Mouse (Mus musculus) left cerebral cortex, adult 2 months (tissue): ENCODE results near the gene Zfp3. TPM values are rescaled to one million over a fixed set of nuclear protein-coding genes. Genes with fewer than 3 reads are reported as not detected.

Experiments used
- DNase-seq, 2 experiments: peaks; one replicate each; pipeline ENCODE4 v3.0.0; 2021 to 2022; ENCODE audit warnings: low spot score in 2 of 2, mixed read lengths in 1 of 2; ENCODE audit errors: extremely low spot score in 1 of 2
- H3K27ac ChIP-seq: fragments of 200-600 bp; 2 replicates; pipeline ENCODE4 v1.8.1; 2022
- H3K4me3 ChIP-seq: fragments of 200-600 bp; 2 replicates; pipeline ENCODE4 v1.8.1; 2022
- CTCF ChIP-seq: fragments of 200-600 bp; IDR thresholded peaks from 2 replicates; pipeline ENCODE4 v1.8.1; 2022; ENCODE audit warnings: antibody characterized with exemption, mild to moderate bottlenecking, moderate library complexity
- intact Hi-C: fragments of 180-260 bp; cut with DNase I; formaldehyde crosslinking; loops from one replicate; pipeline ENCODE4 v1.15.1; 2025
- total RNA-seq, 2 experiments: library from RNA; stranded (reverse); gene quantifications; 2 replicates each; pipeline ENCODE4 v1.2.3; 2021

Gene Zfp3
- total RNA-seq, 2 experiments from 2014 or later = 18.2 to 19.5 TPM

DNA sequence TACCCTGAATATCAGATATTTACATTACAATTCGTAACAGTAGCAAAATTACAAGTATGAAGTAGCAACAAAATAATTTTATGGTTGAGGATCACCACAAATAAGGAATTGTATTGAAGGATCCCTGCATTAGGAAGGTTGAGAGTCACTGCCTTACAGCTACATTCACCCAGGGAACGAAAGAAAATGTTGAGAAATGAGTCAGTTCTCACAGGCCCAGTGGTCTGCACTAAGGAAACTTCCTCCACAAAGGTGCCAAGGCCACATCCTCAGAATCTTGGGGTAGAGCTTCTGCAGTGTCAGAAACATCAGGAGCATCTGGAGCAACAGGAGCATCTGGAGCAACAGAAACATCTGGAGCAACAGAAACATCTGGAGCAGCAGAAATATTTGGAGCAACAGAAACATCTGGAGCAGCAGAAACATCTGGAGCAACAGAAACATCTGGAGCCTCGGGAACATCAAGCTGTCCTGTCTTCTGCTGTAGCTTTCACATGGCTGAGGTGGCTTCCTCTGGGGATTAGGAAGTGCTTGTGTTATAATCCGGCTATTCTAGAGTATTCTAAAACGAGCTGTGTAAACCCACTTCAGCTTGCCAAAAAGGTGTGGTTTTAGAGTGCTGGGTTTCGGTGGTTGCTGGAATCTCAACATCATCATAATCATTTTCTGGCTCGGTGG lies 27.0 kb downstream of the Zfp3 start:
- Histone ChIP-seq H3K4me3 (no peak overlapping the region), H3K27ac (no peak overlapping the region)
- TF ChIP-seq CTCF = no peak
- DNase-seq = no peak
- intact Hi-C loops = no loop called here

DNA sequence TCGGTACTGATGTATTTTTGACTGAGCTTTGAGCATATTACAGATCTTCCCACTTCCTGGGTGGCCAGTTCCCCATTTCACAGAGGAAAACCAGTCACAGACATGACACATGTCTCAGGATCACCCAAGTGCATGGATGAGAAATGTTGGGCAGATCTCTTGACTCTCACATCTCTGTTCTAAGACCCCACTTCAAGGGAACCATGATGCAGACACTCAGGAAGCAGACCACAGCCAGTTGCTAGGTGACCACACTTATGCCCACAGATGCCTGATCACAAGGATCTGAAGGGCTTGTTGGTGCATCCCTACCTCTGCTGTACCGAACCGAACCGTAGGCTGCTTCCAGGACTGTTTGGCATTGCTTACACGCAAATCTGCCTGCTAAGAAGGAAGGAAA lies 27.7 kb downstream of the Zfp3 start:
- Histone ChIP-seq H3K27ac (no peak overlapping the region), H3K4me3 (no peak overlapping the region)
- intact Hi-C loops = no loop called here
- TF ChIP-seq CTCF = no peak
- DNase-seq = no peak

DNA sequence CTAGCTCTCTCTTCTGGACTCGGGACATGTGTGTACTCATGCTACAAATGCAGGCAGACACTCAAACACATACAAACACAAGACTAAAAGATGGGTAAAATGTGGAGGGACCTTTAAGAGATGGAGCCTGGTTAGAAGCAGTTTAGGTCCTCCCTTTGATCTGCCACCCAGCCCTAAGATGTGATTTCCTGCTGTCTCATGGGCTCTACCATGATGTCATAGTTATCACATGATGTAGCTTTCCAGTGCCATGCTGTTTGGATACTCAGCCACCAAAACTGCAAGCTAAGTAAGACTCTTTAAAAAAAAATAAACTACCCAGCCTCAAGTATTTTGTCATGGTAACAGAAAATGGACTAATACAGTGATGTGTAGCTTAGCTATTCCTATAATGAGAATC lies 28.4 kb downstream of the Zfp3 start:
- TF ChIP-seq CTCF = no peak
- DNase-seq = no peak
- intact Hi-C loops = no loop called here

DNA sequence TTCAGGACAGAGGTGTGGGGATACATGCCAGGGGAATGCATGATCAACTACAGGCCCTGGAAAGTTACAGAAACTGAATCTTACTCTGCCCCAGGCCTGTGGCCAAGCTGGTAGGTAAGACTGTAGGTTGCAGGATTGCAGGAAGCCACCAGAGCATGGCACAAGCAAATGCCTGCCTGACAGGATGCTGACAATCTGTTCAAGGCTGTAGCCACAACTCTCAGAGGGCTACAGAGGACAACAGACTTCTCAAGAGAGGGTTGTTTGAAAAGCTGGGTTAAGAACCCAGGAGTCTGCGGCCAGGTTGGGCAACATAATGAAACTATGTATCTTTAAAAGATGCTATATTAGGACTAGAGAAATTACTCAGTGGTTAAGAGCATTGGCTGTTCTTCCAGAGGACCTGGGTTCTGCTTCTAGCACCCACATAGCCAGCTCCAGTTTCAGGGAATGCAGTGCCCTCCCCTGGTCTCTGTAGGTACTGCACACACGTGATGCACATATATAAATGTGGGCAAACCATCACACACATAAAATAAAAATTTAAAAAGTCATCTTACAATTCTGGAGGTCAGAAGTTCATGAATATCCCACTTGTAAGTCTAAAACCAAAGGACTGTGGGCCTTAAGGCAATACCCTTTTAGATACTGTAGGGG lies 38.3 kb downstream of the Zfp3 start:
- intact Hi-C loops = no loop called here
- H3K4me3 ChIP-seq = no peak overlapping the region
- no peak overlapping the region for H3K27ac ChIP-seq
- no peak; the same call in 1 of the 2 replicates for TF ChIP-seq CTCF
- DNase-seq = no peak

More for the DNA sequence above, 28.4 kb downstream of the Zfp3 start:
- H3K27ac ChIP-seq = no peak overlapping the region
- H3K4me3 ChIP-seq = no peak overlapping the region

DNA sequence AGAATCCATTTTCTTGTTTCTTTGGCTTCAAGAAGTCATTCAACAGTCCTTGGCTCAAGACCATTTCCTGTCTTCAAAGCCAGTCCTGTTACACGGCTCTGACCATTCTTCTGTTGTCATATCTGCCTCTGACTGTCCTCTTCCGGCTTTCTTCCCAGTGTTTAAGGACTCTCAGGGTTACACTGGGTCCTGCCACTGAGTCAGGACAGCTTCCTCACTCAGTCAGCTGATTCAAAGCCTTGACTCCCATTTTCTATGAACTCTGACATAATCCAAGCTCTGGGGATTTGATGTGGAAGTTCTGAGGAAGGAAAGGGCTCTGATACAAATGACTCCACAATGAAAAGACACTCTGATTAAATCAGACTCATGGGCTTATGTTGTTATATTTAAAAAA lies 38.9 kb downstream of the Zfp3 start:
- intact Hi-C loops = no loop called here
- no peak overlapping the region for H3K27ac ChIP-seq
- no peak for DNase-seq
- H3K4me3 ChIP-seq = no peak overlapping the region
- TF ChIP-seq CTCF = no peak

DNA sequence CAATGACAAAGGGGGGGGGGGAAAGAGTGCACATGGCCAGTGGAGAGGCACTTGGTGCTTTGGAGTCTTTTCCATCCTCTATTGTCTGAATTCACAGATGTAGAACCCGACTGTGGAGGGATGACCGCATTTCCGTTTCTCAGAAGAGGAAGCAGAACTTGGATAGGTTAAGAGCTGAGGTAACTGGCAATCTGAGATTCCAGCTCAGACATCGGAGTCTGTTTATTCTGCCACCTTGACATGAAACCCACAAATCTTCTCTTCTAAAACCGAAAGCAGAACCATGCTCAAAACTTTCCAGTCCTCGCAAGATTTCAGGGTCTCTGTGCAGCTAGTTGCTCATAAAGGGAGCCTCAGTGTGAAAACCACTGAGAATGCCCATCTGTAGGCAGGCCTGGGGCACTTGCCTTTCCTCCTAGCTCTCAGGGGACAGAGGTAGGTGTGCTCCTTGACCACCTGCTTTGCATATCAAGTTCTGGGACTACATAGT lies 39.7 kb downstream of the Zfp3 start:
- intact Hi-C loops = no loop called here
- TF ChIP-seq CTCF = no peak
- Histone ChIP-seq H3K27ac (no peak overlapping the region), H3K4me3 (no peak overlapping the region)
- no peak for DNase-seq

DNA sequence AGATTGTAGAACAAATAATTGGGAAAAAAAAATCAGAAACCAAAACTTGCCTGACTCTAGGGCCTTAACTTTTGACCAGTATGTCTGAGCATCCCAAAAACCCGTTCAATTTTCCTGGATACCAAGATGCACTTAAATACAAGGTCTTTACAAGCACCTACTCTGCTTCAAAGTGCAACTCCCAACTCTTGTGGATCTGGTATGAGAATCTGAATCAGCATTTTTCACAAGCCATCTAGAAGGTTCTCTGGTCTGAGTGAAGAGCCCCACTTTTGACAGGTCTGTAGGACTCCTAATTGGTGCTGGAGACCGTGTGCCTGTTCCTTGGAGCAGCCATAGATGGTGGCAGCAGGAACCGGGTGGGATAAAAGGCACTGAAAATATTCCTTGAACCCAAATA lies 40.4 kb downstream of the Zfp3 start:
- TF ChIP-seq CTCF = no peak
- no peak overlapping the region for H3K4me3 ChIP-seq
- DNase-seq = no peak
- intact Hi-C loops = no loop called here
- H3K27ac ChIP-seq = no peak overlapping the region

DNA sequence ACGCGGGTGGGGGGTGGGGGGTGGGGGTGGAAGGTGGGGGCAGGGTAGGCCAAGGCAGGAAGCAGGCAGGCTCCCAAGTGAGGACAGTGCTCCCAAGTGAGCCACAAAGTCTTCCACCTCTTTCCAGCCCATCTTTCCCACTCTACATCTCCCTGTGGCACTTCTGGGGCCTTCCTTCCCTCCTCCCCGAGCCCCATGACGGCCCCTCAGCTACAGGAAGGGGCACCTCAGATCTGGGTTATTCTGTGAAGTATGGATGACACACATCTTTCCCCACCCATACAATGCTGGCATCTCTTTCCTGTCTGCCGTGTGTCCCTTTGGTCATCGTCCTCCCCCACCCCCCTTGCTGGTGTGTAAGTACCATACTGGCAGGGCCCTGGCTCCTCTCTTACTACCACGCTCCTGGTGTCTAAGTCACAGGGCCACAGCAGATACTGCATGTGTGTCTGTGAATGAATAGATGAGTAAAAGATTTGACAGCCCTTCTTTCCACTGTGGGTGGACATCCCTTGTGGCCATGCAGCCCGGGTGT lies 41.7 kb downstream of the Zfp3 start:
- no peak overlapping the region for H3K27ac ChIP-seq
- no peak overlapping the region for H3K4me3 ChIP-seq
- DNase-seq = no peak
- intact Hi-C loops = no loop called here
- TF ChIP-seq CTCF = no peak

DNA sequence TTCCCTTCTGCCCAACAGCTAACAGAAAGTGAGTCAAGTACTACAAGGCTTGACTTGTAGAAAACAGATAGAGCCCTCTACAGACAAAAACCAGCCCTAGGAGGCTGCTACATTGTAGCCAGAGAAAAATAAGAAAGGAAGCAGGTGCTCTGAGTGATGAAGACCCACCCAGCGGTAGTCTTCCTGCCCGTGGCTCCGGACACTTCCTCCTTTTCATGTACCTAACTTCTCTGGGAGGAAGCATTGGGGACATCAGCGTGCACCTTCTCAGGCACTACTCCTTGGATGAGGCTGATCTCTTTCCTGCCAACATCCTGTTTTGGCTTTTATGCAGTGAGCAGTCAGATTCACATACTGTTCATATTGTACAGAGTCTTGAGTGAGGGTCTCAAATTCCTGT lies 42.7 kb downstream of the Zfp3 start:
- DNase-seq = no peak
- intact Hi-C loops = no loop called here
- no peak for TF ChIP-seq CTCF
- no peak overlapping the region for H3K4me3 ChIP-seq
- no peak overlapping the region for H3K27ac ChIP-seq

DNA sequence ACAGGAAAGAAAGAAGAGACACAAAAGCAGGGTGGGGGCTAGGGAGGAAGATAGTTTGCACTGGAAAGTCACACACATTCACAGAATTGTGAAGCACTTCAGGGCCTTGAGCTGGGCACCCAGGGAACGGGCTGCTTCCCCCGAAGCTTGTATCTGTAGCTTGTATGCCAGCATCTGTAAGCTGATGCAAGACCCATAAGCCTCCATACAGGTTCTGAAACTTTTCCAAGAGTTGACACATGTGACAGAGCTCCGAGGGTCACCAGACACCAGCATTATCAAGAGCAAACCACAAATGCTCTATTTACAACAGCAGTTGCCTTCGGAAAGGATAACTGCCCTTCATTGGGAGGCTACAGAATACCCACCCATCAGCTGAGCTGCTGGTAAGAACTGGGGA lies 43.6 kb downstream of the Zfp3 start:
- DNase-seq = no peak
- Histone ChIP-seq H3K4me3 (no peak overlapping the region), H3K27ac (no peak overlapping the region)
- TF ChIP-seq CTCF = no peak
- intact Hi-C loops = no loop called here

DNA sequence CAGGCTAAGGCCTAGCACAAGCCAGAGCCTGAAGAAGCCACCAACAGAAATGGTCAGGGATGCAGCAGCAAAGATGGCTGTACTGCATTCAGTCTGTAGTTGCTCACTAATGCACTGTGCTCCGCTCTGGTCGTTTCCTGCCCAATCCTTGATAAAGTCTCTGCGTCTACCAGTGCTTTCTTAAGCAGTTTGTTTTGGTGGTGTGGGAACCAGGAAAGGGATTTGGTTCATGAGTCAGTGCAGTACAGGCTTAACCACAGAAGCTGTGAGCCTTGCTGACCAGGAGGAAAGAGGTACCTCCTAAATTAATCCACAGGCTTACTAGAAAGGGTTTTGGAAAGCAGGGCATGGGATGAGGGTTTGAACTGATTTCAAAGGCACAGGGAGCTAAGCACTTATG lies 44.1 kb downstream of the Zfp3 start:
- no peak for DNase-seq
- TF ChIP-seq CTCF = no peak
- intact Hi-C loops = no loop called here
- H3K4me3 ChIP-seq = no peak overlapping the region
- no peak overlapping the region for H3K27ac ChIP-seq

DNA sequence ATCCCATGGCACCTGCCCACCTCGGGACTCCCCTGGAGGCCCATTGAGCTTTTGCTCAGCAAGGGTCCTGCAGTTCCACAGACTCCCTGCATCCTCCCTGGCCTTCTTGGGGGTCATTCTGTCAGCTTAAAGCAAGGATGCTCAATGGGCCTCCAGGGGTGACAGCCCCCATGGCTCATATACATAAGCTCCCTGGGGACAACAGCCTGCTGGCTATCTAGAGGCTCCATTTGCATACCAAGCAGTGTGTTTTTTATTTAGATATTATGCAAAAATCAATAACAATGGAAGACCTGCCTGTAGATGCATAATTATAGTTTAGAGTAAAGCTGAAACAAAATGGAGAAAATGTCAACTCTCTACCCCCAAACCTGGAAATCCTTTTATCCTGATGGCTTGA lies 45.0 kb downstream of the Zfp3 start:
- Histone ChIP-seq H3K27ac (no peak overlapping the region), H3K4me3 (no peak overlapping the region)
- no peak for TF ChIP-seq CTCF
- DNase-seq = no peak
- intact Hi-C loops = no loop called here

DNA sequence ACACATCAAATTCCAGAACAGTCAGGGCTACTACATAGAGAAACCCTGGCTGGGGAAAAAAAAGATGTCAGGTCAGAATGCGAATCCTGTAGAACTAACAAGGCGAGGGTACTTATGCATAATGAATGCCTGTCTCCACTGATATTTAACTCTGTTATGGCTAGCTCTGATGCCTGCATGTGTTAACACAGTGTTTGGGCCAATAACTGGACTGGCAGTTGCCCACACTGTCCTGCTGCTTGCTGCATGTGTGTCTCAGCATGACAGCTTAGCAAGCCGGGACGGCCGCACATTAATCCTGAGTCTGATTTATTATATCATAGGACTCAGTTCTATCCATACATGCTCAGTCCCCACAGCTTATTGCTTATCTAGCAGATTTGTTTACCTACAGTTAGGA lies 47.0 kb downstream of the Zfp3 start:
- Histone ChIP-seq H3K4me3 (no peak overlapping the region), H3K27ac (no peak overlapping the region)
- DNase-seq = no peak
- intact Hi-C loops = no loop called here
- no peak for TF ChIP-seq CTCF
